Mouse (Mus musculus): ENCODE measurements around the gene R3hdm2. TPM values are rescaled to one million over a fixed set of nuclear protein-coding genes. Genes with fewer than 3 reads are reported as not detected.

R3hdm2 gene
- polyA plus RNA-seq, 1 experiment = 79.9 TPM

DNA sequence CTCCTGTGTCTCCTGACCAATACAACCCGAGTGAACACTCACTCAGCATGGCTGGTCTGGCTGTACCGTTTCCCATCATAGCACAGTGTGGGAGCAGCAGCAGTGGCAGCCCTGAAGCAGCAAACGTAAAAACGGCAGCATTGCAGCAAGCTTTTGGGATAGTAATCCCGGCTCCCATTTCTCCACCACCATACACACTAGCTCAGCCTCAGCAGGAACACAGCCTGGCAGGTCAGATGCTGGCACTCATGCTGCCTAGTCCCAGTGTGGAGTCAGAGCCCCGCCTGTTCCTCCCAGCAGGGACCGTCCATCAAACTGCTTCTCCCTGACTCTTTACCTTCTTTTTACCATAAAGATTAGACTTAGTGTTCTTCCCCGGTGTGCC is 111.0 kb downstream of the R3hdm2 start:
- no peak for TF ChIP-seq GATA1 (IDR thresholded peaks at IDR 0.05; ENCODE audit: low read length)

DNA sequence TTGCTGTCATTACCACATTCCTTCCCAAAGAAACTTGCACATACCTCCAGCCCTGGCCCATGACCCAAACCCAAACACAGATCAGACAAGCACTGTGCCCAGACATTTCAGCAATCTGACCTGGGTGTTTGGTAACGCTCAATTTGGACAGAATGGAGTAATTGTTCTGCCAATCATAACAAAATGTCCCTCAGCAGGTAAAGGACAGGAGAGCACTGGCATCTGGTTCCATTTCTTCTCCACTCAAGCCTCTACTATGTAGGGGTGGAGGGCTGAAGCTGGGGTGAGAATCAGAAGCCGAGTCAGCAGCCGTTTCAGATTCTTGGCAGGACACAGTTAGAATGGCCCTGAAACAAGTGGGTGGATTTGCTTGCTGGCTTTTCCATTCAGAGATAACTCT is 112.0 kb downstream of the R3hdm2 start:
- no peak for TF ChIP-seq GATA1 (IDR thresholded peaks at IDR 0.05; ENCODE audit: low read length)

DNA sequence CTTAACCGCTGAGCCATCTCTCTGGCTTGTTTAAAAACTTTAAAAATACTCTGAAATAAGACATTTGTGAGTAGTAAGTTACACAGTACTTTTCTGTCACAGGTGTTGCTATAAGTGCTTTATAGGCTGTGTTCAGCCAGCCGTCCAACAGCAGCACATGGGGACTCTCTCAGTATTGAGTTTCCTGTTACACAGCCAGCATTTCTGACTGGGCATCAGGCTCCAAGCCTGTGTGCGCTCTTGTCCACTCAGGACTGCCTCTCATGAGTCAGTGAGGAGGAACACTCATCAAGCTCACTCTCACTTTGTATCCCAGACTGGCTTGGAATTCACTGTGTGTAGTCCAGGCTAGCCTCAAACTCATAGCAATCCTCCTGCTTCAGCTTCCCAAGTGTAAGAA is 116.0 kb downstream of the R3hdm2 start:
- TF ChIP-seq GATA1 (IDR thresholded peaks at IDR 0.05; ENCODE audit: low read length) = no peak

DNA sequence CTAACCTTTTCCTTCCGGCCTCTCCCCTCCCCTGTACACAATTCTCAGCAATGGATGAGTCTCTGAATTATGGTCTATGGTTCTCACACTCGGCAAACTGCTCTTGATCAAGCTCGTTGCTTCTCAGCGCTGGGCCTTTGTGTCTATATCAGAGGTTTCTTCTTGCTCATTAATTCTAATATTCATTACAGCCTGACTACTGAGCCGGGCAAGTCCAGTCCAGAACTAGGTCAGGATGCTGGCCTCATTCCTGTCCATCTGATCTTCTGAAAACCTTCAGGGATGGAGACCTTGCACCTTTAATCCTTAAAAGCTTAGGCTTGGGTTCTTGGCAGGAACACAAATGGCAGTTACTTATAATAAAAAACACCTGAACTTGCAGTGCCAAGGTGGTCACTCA is 119.4 kb downstream of the R3hdm2 start:
- no peak for TF ChIP-seq GATA1 (IDR thresholded peaks at IDR 0.05; ENCODE audit: low read length)

DNA sequence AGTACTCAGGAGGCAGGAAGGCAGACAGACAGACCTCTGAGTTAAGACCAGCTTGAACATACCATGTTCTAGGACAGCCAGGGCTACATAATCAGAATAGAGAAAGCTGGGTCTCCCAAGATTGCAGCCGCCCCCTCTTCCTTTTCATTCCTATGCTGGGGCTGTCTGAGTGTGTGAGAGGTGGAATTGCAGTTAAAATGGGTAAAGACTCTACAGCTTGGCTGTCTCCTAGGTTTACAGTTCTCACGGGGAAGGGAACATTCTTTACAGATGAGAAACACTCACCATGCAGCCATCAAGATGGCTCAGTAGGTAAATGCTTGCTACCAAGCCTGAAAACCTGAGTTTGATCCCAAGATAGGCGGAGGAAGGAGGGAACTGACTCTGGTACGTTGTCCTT is 119.9 kb downstream of the R3hdm2 start:
- TF ChIP-seq GATA1 (IDR thresholded peaks at IDR 0.05; ENCODE audit: low read length) = no peak

DNA sequence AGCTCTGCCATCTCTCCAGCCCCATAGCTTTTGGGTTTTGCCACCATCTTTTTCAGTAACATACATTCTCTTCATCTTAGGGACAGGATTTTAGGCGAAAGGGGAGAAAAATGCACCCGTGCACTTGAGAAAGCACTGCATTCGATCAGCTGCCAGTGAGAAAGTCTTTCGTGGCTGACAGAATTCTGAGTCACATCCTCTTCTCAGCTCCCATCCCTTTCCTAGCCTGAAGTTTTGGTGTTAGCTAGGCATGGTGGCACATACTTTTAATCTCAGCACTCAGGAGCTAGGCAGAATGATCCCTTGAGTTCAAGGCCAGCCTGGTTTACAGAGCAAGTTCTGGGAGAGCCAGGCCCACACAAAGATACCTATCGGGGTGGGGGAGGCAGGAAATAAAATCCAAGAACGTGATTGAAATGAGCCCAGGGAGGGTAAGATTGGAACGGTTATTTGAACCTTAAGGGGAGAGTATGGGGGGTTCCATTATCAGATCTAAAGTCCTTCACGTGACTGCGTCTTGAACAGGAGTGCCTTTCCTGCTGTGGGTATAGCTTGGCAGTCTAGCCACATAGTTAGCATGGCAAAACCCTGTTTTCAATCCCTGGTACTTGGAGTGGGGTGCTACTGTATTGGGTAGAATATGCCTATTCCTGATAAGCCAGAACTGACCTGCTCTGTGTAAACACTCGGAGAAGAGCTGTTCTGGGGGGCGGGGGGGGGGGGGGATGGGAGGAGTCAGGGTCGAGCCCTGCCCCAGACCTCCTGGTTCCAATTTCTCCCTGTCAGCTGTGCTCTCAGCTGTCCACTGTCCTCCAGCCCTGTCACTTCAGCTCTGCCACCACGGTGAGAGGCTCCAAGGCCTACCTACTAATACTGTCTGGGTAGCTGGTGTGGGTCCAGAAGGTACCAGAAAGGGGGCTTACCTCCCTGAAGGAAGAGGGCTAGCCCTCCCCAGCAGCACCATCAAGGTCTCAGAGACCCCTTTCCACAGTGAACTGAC is 121.1 kb downstream of the R3hdm2 start, which contains the start of gene Stac3:
Stac3 (plus strand) TSS at position 793 of the 1,000 bp plus-strand sequence.
- TF ChIP-seq GATA1 (IDR thresholded peaks at IDR 0.05; ENCODE audit: low read length) = no peak

DNA sequence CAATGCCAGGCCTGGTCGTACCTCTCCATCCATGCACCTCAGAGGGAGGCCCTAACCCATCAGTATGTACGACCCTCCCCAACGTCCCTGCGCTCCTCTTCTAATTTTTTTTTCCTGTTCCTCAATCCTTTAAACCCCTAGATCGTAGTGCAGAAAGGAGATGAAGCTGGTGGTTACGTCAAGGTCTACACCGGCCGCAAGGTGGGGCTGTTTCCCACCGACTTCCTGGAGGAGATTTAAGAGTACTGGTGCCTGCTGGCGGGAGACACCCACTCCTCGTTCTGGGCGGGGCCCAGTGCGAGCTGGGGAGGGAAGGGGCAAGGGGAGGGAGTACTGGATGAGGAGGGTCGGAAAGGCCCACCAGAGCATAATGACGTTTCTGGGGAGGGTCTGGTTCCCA is 128.1 kb downstream of the R3hdm2 start:
- no peak for TF ChIP-seq GATA1 (IDR thresholded peaks at IDR 0.05; ENCODE audit: low read length)

DNA sequence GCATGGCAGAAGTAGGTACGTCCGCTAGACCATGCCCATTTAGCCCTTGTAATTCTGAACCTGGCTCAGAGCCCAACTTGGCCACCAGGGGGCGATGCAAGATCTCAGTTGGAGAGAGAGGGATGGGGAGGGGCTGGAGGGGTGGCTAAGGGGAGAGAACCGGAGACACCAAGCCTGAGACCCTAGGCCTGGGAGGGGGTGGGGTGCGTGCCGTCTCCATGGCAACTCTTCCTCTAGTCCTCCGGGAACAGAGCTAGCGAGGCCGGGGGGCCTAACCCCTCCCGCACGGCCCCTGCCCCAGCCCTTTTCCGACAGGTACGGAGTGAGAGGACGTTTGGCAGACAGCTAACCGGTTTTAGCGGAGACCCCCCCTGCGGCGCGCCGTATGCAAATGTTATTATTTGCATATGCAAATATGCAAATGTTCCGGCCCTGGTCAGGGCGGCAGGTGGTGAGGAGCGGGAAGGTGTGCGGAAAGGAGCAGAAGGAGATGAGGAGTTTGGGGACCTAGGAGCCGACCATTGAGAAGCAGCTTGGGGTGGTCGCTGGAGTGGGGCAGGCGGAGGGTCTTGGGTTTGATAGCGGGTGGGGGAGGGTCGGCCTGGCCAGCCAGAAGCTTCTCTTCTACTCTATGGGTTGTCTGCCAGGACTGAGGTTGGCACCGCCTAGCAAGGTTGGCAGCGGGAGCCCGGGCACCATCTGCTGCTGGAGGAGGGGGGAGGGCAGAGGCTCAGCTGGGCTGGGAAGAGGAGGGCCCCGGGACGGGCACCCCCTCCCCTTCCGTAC is 129.1 kb downstream of the R3hdm2 start:
- no peak for TF ChIP-seq GATA1 (IDR thresholded peaks at IDR 0.05; ENCODE audit: low read length)

DNA sequence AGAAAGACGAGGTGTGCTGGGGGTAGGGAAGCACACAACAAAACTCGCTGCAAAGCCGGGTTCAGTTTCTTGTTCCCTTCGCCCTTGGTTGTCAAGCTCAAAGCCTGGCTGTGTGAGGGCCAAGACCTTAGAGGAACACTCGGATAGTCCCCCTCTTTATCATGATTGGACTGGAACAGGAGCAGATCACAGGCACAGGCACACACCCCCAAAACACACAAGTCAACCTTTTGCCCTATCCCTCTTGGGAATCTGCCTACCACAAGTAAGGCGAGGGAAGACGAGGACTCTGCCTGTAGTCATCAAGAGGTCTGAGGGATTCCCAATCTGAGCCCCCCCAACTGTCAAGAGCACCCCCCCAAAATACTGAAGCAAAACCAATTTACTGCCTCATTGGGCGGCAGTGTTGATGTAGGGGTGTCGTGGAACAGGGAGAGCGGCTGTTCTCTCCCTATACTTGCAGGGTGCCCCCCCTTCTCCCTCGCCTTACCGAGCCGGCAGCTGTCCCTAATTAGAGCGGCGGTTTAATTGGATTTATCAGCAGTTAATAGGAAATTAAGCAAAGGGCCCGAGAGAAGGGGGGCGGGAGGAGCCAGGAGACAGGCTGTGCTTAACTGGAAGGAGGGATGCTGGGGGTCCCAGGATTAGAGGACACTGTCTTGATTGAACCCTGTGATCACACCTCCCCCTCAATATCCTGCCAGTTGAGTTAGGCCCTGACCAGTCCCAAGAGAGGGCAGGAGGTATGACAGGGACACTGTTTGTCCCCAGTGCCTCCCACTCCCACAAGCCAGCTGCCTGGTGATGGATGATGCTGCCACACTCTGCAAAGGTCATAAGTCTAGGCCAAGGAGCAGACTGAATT is 129.9 kb downstream of the R3hdm2 start:
- no peak for TF ChIP-seq GATA1 (IDR thresholded peaks at IDR 0.05; ENCODE audit: low read length)

DNA sequence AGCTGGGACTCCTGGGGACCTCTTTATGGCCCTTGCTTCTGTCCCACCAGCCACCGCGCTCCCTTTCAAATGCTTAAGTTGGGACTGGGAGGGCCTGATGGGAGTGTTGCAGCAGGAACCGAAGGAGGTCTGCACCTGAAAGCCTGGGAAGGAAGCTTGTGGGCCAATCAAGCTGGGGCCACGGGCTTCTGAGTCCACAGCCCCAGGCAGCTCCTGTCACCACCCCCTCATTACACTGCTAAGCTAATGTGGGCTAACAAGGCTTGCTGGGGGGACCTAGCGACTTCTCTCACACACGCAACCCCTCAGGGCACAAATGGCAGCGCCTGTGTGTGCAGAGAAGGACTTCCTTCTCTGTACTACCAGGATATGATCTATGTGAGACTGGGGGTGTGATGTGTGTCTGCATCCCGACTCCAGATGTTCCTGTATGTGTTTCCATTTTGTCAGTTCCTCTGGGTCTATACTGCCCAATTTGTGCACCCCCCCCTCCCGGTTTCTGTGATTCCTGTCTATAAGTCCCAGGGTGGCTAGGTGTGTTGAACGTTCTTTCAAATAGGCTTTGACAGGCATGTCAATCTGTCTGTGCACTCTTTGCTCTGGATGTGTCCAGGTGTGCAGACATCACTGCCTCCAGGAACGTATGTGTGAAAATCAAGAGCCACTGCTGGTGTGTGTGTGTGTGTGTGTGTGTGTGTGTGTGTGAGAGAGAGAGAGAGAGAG is 130.9 kb downstream of the R3hdm2 start:
- TF ChIP-seq GATA1 (IDR thresholded peaks at IDR 0.05; ENCODE audit: low read length) = no peak

DNA sequence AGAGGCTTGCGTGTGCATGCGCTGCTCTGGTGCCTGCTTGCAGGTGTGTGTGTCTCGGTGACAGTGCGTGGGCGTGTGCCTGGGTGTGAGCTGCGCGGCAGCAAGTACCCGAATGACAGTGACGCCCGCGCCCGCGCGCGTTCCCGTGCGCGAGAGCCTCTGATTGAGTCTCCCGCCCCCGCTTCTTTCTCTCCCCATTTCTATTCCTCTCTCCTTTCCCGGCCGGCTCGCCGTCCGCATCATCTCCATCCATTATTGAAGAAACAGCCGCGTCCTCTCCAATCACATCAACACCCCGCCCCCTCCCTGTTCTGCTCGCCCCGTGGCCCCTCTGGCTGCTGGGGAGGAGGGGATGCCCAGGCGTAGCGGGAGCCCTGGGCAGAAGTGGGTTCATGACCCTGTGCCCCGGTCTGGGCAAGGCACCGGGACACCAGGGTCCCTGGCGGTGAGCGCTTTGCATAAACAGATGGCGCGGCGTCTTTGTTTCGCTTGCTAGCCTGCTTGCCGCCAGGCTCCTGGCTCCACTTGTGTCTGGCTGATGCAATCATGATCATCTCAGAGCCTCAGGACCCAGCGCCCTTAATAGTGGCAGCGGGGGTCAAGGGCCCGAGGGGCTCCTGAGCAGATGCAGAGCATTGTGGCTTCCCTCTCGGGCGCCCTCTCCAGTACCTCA is 131.6 kb downstream of the R3hdm2 start:
- TF ChIP-seq GATA1 (IDR thresholded peaks at IDR 0.05; ENCODE audit: low read length) = no peak

DNA sequence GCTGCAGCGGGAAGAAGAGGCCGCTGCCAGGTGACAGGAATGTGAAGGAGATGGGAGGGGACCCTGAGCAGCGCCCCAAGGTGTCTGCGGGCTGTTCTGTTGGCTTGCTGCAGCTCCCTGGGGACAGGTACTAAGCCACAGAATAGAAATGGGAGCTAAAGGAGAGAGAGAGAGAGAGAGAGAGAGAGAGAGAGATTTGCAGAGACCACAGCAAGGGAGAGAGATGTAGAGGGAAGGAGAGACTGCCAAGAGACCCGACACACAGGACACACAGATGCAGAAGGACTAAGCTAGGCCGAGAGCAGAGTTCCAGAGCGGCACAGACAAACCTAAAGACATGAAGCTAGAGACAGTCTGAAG is 132.2 kb downstream of the R3hdm2 start:
- TF ChIP-seq GATA1 (IDR thresholded peaks at IDR 0.05; ENCODE audit: low read length) = no peak

DNA sequence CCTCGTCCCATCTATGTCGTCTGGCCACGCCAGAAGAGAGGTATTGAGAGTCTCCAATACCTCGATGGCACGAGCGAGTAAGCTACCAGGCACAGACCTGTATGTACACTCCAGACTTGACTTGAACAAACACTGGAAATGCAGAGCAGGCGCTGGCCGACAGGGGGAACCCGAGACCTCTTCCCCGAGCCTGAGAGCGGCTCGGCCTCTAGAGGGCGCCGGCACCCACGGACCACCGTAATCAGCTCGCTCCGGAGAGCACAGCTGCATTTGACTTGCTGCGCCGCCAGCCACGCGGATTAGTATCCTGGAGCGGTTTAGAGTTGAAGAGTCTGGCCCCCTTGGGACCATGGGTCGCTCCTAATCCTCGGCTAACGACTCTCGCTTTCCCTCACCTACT is 132.7 kb downstream of the R3hdm2 start:
- no peak for TF ChIP-seq GATA1 (IDR thresholded peaks at IDR 0.05; ENCODE audit: low read length)

DNA sequence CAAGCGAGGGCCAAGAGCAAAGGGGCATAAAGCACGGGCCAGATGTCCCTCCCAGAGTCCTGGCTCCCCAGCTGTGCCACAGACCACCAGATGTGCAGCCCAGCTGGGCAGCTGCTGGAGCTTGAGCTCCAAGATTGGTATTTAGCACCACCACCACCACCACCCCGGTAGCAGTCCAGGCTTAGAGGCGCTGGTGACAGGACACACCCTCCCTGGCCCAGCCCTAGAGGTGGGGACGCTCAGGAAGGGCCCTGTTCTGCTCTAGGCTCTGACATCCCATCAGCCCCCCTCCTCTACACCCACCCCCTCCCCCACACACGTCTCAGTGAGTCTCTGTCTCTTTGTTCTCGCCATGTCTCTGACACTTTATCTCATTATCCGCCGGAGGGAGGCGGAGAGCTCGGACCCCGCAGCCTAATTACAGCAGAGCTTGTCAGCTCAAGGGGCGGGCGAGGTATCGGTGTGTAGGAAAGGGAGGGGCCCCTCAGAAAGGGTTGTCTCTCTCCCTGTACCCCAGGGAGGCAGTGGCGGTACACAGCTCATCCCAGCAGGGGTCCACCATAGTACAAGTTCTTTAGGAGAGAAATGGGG is 133.5 kb downstream of the R3hdm2 start:
- no peak for TF ChIP-seq GATA1 (IDR thresholded peaks at IDR 0.05; ENCODE audit: low read length)
